Mouse (Mus musculus) left cerebral cortex, postnatal 4 days (tissue): Measurements from ENCODE around the gene Dlg1. TPM values are rescaled to one million over a fixed set of nuclear protein-coding genes. Genes with fewer than 3 reads are reported as not detected.

Source experiments
- DNase-seq: peaks from one replicate; pipeline ENCODE4 v3.0.0-alpha.2; 2022
- intact Hi-C: fragments of 180-260 bp; cut with DNase I; formaldehyde crosslinking; loops from one replicate; pipeline ENCODE4 v1.15.1; 2025
- total RNA-seq, 2 experiments: library from RNA; stranded (reverse); gene quantifications; 2 replicates each; pipeline ENCODE4 v1.2.3; 2021

Gene Dlg1
- total RNA-seq, 2 experiments from 2014 or later, result 51.2 TPM

DNA sequence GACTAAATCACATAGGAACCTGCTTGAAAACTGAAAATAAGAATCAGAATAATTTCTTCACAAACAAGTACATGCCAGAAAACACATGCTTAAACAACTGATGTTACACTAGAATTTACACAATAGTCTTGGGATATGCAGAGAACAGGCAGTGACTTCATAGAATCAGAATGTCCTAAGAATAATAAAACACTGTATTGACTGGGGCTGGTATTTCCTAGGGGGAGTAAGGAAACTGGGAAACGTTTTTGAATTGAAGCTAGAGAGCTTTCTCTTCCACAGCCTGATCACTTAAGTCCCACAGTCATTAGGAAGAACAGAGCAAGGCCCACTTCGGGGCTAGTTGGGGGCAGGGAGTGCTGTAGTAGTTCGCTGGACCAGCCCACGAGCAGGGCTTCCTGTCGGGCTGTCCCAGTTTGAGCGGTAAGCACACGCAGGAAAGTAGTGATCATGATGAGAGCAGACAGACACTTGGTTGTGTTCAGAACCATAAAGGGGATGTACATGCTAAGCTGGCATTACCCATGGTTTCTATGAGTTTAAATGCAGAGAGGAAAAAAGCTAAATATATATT lies 170.9 kb downstream of the Dlg1 start:
- intact Hi-C loops, result no loop called here
- no peak for DNase-seq

- DNase-seq, result no peak
- intact Hi-C loops, result no loop called here
Observed at GRCm38 (mm10) chr16:31834662-31835318, 171.5 kb downstream of the Dlg1 start.

DNA sequence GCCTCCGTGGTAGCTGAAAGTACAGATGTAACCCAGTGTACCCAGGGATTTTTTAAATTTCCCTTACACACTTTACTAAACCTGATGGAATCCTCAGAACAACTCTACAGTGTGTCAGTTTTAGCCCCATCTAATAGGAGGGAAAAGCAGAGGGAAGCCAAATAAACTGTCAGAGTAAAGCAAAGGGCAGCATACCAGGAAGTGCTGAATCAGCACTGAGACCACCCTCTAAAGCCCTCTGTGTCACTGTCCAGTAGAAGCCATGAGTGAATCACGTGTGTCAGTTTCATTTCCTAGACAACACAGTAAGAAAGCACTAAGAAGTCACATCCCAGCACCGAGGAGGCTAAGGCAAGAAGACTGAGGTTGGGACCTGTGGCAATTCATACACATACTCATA lies 174.1 kb downstream of the Dlg1 start:
- intact Hi-C loops, result no loop called here
- no peak for DNase-seq

- intact Hi-C loops, result no loop called here
- DNase-seq, result no peak
Observed at GRCm38 (mm10) chr16:31844246-31844645, 181.0 kb downstream of the Dlg1 start.

DNA sequence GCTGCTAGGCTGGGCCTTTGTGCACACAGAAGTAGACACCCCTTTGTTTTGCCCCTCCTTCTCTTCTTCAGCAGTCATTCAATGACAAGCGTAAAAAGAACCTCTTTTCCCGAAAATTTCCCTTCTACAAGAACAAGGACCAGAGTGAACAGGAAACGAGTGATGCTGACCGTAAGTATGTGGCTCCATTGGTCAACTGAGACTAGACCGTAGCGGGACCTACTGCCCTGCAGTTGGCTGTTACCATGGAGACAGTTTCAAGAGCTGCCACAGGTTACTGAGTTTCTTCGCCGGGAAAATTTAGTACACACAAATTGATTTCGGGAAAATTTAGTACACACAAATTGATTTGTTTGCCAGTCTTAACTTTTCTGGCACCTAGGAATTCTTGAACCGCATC lies 183.5 kb downstream of the Dlg1 start:
- intact Hi-C loops, result loop anchor here (1.0 kb wide), 1 partner anchor 8 kb away; no protein-coding TSS in a partner anchor
- no peak for DNase-seq

DNA sequence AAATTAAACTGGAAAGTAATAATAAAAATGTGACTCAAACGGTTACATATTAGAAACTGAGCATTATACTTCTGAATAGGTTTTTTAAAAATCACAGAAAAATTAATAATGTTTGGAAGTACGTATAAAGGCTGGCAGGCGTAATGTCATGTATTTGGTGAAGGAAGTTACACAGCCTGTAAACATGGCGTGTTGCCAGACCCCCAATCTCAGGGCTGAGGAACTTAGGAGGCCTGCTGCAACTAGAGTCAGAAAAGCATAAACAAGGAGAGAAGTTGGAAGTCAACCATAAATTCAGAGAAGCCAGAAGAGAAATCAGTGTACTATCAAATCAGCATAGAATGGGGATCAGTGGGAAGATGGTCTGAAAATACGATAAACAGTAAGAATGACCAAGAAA lies 200.7 kb downstream of the Dlg1 start:
- intact Hi-C loops, result no loop called here
- no peak for DNase-seq

DNA sequence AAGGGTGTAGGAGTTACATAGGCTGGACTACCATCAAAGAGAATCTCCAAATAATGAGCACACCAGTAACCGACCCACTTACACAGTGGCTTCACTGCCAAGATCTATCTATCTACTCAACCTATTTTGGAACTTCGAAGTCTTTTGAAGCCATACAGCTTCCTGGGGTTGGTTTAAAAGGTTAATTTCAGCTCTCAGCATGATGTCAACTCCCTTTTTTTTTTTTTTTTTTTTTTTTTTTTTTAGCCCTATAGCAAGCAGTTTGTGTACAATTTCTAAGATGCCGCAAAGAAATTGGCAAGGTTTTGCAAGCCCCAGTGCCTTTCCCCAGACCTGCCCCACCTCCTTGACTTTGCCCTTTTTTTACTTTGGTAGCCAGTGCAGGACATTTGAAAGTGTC lies 202.0 kb downstream of the Dlg1 start:
- no peak for DNase-seq
- intact Hi-C loops, result no loop called here

DNA sequence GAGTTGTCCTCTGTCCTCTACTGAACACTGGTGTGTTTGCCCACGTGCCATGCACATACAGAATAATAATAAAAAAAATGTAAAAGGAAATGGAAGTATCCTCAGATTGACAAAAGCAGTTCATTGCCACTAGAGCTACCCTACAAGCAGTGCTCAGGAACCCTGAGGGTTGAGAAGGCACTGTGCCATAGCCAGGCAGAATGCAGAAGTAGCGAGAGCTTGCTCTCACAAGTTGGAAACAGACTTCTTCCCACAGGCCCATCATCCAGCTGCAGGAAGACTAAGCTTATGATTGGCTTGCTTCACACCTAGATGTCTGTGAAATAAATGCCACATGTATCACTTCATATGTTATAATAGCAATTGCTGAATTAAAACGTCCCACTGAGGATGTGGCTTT lies 203.7 kb downstream of the Dlg1 start:
- DNase-seq, result no peak
- intact Hi-C loops, result no loop called here

- intact Hi-C loops, result no loop called here
- no peak for DNase-seq
Observed at GRCm38 (mm10) chr16:31867736-31868135, 204.5 kb downstream of the Dlg1 start.

DNA sequence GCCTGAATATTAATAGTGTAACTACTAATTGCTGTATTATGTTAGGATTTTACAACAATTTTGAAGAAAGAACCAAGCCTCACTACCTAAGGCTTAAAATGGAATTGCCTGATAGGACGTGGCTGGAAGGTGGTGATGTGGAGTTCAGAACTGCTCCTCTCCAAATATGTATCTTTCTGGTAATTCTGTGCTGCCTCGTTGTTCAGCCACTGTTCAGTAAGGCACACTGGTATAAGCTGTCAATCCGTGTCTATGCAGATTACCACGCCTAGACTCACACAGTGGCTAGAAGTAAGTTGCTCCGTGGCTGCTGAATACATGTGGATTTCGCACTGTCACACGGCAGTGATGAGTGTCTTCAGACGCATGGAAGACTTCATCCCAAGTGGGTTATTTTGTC lies 210.5 kb downstream of the Dlg1 start:
- intact Hi-C loops, result no loop called here
- no peak for DNase-seq

- no peak for DNase-seq
- intact Hi-C loops, result no loop called here
Observed at GRCm38 (mm10) chr16:31875391-31875790, 212.1 kb downstream of the Dlg1 start.

- no peak for DNase-seq
- intact Hi-C loops, result no loop called here
Observed at GRCm38 (mm10) chr16:31876386-31876785, 213.1 kb downstream of the Dlg1 start.

GRCm38 (mm10) chr16:31878052-31878451 lies 214.8 kb downstream of the Dlg1 start:
- intact Hi-C loops, result loop anchor here (1.0 kb wide), 1 partner anchor 40 kb away; no protein-coding TSS in a partner anchor
- no peak for DNase-seq

DNA sequence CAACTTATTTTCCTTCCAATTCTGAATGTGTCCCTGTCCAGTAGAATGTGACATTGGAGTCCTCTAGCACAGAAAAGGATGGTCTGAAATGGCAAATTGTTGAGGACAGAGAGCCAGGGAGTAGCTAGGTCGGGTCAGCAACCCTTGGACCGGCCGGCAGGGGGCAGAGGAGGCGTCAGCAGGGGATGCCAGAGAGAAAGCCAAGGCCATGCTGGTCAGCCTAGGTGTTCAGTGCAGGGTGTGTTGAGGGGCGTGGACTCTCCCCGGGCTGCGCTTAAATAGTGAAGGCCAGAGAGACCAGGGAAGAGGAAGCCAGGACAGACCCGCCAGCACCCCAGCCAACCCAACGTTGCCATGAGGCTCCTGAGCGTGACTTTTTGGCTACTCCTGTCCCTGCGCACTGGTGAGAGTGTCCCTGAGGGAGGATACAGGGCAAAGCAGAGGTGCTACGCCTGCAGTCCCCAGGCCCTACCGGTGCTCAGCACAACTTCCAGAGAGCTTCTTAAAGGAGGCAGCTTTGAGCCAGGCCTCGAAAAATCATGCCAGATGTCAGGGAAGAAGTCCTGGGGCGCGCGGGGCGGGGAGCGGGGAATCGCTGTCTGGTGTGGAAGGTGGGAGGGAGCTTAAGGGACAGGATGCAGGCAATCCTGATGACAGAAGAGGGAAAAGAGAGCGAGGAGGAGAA lies 215.5 kb downstream of the Dlg1 start, which contains the start of gene Meltf:
Gene Meltf (plus strand): TSS at position 238 of the 685 bp plus-strand sequence.
- intact Hi-C loops, result loop anchor here (1.0 kb wide), 1 partner anchor 40 kb away; no protein-coding TSS in a partner anchor

DNA sequence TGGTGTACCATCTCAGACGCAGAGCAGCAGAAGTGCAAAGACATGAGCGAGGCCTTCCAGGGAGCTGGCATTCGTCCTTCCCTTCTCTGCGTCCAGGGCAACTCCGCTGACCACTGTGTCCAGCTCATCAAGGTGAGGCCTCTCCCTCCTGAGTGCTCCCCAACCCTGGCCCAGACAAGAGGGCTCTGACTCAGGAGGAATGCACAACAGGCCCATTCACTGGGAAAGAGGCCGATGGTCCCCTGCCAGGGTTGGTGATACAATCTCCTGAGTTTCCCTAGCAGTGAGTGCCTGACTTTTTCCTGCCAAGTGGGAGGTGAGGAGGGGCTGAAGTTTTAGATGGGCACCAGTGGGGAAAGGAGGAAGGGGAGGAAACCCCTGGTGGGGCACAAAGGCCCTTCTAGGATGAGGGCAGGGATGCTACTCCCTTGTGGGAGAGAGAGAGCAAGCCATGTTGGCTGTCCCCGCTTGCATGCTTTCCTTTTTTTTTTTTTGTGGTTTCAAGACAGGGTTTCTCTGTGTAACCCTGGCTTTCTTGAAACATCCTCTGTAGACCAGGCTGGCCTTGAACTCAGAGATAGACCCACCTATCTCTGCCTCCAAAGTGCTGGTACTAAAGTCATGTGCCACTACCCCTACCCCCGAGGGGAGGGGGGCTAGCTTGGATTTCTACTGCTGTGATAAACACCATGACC lies 217.1 kb downstream of the Dlg1 start:
- DNase-seq, result no peak
- intact Hi-C loops, result no loop called here

More for the DNA sequence above, 215.5 kb downstream of the Dlg1 start, which contains the start of gene Meltf:
- DNase-seq, result peak; percentile 78

GRCm38 (mm10) chr16:31882381-31882908 lies 219.2 kb downstream of the Dlg1 start:
- DNase-seq, result no peak
- intact Hi-C loops, result no loop called here

GRCm38 (mm10) chr16:31883302-31883701 lies 220.1 kb downstream of the Dlg1 start:
- no peak for DNase-seq
- intact Hi-C loops, result no loop called here

DNA sequence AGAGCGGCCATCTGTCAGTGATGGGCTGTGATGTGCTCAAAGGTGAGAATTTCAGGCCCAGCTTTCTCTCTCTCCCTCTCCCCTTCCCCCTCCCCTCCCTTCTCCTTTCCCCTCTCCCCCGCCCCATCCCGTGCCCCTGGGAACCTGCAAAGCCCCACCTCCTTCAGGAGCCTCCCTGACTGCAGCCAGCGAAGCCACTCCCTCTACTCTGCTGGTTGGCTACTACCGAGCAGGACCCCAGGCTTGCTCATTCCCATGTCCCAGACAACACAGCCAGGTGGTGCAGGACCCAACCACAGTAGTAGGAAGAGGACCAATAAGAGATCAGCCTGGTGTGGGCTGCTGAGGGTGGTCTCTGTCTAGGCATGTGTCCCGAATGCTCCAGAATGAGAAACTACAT lies 220.7 kb downstream of the Dlg1 start:
- DNase-seq, result no peak
- intact Hi-C loops, result no loop called here

DNA sequence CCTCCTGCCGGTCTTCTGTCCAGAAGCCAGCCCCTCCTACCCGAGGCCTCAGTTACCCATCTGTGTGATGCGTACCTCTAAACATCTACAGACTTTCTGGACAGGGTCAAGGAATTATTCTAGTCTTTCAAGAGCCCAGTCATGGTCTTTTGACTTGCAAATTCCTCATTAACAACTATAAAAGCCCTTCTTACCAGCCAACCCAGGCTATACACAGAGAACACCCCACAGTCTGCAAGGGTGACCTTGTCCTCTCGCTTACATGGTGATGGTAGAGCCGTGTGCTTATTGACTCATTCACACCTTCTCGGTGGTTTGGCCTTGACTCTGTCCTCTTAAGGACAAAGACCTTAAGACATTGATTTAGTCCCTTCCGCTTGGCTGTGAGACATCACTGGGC lies 227.7 kb downstream of the Dlg1 start:
- intact Hi-C loops, result no loop called here
- DNase-seq, result no peak

- no peak for DNase-seq
- intact Hi-C loops, result no loop called here
Observed at GRCm38 (mm10) chr16:31893396-31894141, 230.3 kb downstream of the Dlg1 start.
